Mouse (Mus musculus) c-Kit-negative CD71-positive TER-119-positive erythroid progenitor cells, embryonic 14.5 days (primary cell): ENCODE measurements around the gene Hist2h3c2.
A peak's percentile ranks its signal among the peaks of the same experiment; 100 is the strongest.
"Not testable (repeated sequence)": the region's sequence is repeated elsewhere in the genome, so short reads cannot be mapped to it uniquely, and the experiment has no call there.

Source experiments
- DNase-seq: peaks from one replicate; pipeline ENCODE4 v3.0.0-alpha.2; 2013; ENCODE audit warnings: low read depth, low spot score

Hist2h3c2 gene

DNA sequence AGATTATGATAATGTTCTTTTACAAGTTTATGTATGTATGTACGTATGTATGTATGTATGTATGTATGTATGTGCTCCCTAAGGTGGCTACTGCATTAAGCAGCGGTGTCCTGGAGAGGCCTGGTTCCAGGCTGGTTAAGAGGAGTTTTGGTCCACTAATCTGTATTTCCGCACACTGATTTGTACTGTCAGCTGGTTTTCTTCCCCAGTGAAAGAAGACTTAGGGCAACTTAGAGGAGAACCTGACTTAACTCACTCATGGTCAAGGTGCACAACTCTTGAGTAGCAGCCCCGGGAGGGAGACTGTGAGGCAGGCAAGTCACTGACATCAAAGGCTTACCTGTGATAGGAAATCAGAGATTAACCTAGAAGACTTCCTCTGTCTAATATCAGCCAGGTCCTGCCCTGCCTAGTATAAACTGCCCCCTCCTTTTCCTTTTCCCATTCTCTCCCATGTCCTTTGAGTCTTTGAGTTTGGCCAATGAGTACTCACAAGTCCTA lies 2.0 kb downstream of the Hist2h3c2 start:
- no peak for DNase-seq

DNA sequence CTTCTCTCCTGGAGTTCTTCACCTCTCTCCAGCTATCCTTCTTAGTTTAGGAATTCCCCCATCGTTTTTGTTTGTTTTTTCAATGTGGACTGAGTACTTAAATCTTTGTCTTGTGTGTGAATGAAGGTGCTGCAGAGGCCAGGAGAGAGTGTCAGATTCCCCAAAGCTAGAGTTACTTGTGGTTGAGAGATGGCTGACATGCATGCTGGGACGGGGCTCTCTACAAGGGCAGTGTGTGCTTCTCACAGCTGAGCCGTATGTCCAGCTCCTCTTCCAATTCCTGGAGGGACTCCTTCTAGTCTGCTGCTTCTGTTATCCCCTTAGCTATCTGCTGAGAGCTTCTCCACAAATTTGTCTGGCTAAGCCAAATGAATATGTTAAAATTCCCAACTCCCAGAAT lies 3.1 kb downstream of the Hist2h3c2 start:
- DNase-seq, result no peak

DNA sequence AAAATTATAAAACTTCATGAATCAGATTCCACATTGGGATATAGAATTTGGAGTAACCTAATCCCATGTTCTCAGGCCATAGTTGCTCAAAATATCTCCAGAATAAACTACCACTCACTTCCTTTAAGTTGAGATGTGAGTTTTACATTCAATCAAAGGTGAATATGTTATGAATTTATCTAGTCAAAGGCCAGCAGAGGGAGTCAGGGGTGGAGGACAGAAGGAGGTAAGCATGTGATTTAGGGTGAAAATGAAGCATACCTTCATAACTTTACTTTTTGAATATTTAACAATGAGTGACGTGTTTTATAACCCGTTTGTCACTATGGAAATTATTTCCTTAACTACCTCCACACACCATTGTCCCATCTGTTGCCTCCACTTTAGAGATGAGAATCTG lies 4.0 kb downstream of the Hist2h3c2 start:
- no peak for DNase-seq

DNA sequence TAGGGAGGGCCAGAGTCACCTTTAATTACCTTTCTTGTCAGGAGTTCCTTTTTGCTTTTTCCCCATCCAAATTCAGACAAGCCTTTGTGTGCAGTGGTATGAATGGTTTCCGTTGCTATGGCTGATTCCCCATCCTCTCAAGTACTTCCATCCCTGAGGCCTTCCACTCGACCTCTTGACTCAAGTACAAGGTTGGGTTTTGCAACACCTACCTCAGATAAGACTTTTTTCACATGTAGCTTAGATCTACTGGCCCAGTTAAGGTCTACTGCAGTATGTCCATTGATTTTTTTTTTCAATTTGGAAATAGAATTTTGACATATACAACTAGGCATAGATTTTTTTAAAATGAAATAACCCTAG lies 7.2 kb downstream of the Hist2h3c2 start:
- DNase-seq, result no peak

DNA sequence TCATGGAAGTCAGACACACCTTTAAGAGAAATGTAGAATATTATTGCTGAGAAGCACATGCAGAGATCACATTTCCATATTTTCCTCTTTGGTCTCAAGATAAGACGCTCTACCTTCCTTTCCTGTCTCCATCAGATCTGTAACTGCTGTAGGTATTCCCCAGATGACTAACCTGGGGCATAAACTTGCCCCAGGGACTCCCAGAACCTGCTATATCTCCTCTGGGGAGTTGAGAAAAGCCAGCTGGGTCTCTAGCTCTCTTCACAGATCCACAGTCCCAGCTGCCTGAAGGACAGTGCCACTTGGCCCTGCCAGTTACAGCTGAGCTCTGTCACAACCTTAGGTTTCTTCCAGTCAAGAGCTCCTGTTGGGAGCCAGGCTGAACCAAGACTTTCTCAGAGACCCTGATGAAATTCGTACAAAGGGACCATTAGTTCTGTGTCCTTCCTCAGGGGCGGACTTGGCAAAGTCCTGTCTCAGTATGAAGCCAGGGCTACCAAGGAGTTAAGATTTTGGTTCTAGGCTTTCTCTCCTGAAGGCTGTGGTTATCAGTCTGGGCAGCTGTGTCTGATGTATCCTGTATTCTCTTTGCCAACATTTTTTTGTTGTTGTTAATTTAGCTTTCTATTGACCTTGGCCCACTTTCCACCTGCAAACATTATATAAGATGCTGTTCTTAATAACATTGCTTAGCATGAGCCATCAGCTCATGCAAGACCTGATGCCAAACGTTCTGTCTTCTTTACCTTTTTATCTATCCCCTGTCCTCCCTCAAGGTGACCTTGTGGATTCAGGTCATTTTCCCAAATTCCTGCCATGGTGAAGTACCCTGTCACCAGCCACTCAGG lies 7.8 kb downstream of the Hist2h3c2 start:
- no peak for DNase-seq

DNA sequence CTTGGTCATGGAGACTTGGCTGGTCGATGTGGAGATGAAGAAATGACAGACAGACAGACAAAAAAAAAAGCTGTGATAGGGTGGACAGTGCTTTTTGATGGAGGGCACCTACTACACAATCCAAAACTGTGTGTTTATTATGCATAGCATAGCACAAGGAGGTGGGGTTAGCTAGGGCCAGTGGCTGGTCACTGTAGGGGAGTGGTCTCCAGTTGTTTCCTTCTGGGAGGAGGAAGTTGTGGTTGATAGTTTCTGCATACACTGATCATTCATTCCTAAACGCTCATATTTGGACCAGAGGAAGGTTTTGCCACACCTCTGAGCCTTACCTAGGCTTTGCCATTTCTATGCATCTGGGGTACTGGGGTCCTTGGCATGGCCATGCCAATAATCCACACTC lies 8.5 kb downstream of the Hist2h3c2 start:
- no peak for DNase-seq

DNA sequence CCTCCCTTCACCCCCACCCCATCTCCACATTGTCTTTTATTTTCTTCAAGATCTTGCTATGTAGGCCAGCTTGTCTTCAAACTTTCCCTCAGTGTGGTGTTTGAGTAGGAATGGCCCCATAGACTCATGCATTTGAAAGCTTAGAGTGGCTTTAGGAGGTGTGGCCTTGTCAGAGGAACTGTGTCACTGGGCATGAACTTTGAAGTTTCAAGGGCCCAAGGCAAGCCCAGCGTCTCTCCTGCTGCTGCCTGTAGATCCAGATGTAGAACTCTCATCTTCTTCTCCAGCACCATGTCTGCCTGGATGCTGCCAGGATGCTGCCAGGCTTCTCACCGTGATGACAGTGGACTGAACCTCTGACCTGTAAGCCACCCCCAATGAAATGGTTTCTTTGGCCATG lies 10.1 kb downstream of the Hist2h3c2 start:
- DNase-seq, result no peak

DNA sequence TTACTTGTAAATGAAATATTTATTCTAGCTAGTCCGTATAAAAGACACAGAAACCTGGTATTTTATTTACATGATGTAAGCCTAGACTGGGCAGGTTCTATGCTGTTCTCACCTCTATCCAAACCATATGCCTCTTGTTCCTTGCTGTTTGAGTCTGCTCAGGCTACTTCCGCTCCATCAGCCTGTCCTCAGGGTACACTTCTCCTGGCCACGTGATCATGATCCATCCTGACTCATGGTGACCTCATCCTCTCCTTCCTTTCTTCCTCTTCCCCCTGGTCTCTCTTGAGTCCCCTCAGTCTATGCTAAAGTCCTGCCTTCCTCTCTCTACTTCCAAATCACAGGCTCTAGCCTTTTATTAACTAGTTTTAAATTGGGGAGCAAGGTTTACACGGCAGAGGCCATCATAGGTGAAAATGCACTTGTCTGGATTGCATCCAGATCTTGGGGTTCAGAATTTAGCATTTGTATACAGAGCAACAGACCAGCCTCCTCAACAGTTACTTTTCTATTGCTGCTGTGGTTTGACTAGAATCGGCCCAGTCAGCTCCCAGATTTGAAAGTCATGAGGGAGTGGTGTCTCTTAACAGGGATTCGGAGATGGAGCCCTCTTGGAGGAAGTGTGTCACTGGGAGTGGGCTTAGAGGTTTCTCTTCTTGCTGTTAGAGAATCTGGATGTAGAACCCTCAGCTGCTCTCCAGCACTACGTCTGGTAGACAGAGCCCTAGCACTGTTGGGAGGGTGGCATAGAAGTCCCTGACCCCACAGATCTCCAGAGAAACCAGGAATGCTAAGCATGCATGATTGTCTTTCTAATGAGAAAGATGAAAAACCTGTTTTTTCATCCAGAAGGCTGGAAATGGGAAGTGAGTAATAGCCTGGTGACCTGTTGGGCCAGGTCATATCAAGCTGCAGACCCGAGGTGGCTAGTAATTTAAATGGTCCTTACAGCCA lies 12.0 kb downstream of the Hist2h3c2 start:
- no peak for DNase-seq

DNA sequence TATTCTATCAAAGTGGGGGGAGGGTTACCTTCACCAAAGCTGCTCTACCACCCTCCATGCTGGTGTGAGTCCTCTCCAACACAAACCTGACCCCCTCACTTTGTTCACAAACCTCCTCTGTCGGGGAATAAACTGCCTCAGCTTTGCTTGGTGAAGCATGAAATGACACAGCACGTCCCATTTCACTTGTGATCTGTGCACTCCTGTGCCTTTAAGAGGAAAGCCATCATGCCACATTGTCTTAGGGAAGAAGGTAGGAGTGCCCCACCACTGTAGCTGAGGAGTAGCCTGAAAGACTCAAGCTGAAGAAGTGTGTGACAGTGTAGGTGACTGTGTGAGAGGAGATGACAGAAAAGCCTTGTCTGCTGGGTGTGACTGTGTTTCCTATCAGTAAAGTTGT lies 13.5 kb downstream of the Hist2h3c2 start:
- DNase-seq, result no peak

DNA sequence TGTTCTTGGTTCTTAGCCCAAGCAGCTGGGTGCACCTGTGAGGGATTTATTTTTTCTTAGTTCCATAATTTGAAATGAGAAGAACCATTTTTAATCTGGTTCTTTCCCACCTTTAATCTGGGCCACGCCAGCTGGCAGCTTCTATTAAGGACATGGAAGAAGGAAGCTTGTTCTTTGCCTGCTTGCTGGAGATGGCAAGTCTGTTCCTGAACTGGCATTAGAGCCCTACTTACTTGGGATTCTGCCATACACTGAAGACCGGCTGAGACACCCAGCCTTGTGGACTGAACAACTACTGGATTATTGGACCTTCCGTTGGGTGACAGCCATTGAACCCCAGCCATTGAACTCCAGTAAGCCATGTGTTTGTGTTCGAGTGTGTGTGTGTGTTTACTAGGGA lies 16.2 kb downstream of the Hist2h3c2 start:
- no peak for DNase-seq

DNA sequence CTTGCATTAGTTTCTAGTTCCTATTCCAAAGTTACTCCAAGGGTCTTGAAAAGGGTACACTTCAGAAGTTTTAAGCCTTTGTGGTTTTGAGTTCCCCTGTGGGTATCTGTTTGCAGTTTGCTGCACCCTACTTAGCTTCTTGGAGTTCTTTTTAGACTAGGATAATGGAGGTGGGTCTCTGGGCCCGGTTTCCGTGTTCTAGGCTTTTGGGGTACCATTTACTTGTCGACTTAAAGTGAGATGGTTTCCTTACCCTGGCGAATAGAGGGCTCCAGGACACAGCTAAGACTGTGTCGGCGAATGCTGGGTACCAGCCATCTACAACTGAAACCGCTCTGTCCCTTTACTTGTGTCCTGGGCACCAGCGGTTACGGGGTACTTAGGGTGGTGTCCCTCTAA lies 17.3 kb downstream of the Hist2h3c2 start:
- no peak for DNase-seq

DNA sequence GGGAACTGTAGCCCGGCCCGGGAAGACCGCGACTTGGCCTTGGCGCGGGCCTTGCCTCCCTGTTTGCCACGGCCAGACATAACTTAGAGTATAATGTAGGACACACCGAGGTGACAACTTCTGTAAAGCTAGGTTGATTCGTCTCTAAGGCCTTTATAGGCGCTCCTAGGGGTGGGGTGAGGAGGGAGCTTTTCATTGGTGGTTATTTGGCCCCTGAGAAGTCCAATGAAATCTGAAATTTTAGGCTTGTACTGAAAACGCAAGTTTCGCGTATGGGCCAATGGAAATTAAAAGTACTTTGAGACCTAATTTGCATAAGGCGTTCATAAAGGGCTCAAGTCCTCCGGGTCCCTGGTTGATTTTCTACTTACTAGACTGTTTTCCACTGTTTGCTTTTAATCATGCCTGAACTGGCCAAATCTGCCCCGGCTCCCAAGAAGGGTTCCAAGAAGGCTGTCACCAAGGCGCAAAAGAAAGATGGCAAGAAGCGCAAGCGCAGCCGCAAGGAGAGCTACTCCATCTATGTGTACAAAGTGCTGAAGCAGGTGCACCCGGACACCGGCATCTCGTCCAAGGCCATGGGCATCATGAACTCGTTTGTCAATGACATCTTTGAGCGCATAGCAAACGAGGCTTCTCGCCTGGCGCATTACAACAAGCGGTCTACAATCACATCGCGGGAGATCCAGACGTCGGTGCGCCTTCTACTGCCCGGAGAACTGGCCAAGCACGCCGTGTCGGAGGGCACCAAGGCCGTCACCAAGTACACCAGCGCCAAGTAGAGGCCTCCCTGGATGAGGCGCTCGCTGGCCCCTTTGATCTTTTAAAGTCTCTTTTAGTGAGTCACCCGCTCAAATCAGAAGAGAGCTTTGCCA lies 17.9 kb downstream of the Hist2h3c2 start, which contains the start of the genes Hist2h2ac and Hist2h2be:
Gene Hist2h2ac, minus strand, starts transcription at position 116 of the 875 bp plus-strand sequence.
Gene Hist2h2be, plus strand, starts transcription at position 355 of the 875 bp plus-strand sequence.
- peak; percentile 94 for DNase-seq

DNA sequence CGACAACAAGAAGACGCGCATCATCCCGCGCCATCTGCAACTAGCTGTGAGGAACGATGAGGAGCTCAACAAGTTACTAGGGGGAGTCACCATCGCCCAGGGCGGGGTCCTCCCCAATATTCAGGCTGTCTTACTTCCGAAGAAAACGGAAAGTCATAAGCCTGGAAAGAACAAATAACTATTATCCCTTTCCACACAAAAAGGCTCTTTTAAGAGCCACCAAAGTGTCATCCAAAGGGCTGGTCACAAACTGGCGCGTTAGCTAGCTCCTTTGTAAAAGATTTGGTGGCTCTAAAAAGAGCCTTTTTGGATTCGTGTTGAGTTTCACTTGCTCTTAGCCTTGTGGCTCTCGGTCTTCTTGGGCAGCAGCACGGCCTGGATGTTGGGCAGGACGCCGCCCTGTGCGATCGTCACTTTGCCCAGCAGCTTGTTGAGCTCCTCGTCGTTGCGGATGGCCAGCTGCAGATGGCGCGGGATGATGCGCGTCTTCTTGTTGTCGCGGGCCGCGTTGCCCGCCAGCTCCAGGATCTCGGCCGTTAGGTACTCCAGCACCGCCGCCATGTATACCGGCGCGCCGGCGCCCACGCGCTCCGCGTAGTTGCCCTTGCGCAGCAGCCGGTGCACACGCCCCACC lies 18.7 kb downstream of the Hist2h3c2 start:
- peak; percentile 60 for DNase-seq

DNA sequence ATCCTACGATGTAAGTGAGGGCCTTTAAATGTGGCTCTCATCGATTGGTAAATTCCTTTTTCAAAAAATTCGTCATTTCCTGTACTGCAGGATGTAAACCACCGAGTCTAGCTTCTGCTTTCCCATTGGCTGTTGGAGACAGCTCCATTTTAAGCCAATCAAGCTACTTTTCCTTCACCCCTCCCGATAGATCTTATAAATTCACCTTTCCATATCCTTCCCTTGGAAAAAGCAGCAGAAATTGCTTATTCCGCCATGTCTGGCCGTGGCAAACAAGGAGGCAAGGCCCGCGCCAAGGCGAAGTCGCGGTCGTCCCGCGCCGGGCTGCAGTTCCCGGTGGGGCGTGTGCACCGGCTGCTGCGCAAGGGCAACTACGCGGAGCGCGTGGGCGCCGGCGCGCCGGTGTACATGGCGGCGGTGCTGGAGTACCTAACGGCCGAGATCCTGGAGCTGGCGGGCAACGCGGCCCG lies 19.2 kb downstream of the Hist2h3c2 start, which contains the start of the genes Bola1 and Hist2h2ab:
Gene Bola1, minus strand, starts transcription at position 49 of the 470 bp plus-strand sequence.
Gene Hist2h2ab, plus strand, starts transcription at position 205 of the 470 bp plus-strand sequence.
- peak; percentile 68 for DNase-seq

DNA sequence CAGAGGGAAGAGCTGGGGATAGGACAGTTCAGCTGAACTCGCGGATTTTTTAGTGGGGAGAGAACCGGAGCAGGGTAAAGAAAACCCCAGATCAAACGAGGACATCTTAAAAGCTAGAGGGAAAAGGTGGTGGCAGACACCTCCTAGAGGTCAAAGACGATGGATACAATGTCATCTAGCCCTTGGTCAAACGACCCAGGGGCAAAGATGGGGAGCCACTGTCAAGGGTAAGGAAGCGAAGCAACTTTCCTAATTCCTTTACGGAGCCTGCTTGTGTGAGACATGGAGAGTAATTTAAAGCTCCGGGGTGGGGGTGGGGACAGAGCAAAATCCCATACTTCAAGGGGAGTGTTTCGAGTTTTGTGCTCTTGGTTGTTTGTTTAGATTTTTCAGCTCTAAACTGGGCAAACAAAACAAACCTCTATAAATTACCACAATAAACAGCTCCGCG lies 19.7 kb downstream of the Hist2h3c2 start:
- DNase-seq, result no peak

DNA sequence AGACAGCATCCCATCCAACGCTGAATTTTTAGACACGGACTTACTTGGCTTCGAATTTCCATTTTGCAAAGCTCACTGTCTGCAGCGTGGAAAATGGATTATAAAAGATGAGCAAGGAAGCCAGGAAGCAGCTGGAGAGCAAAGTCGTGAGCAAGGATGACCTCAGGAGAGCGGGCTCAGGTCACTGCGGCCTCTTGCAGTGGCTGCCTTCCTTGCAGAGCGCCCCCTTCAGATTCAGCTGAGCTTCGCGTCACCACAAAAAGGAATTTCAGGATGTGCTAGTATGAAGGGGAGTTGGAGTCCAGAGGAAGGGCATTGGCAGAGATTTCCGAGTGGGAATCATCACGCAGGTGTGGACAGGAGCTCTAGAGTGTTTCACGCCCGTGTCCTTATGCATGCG lies 29.7 kb downstream of the Hist2h3c2 start:
- DNase-seq, result no peak

DNA sequence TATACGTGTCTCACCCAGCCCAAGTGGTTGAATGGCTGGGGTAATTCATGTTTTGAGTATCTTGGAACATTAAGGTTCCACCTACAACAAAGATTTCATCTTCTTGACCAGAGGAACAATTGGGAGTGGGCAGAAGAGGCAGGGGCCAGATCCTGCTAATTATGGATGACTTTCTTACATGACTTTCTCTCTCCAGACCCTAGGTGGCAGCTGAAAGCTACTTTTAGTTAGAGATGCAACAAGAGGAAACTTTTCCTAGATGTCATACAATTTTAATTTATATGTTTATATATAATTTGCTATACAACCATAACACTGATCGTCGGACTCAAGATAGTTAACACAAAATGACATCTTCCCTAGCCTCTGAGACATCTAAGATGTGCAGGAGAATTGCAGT lies 31.1 kb downstream of the Hist2h3c2 start:
- DNase-seq, result no peak

DNA sequence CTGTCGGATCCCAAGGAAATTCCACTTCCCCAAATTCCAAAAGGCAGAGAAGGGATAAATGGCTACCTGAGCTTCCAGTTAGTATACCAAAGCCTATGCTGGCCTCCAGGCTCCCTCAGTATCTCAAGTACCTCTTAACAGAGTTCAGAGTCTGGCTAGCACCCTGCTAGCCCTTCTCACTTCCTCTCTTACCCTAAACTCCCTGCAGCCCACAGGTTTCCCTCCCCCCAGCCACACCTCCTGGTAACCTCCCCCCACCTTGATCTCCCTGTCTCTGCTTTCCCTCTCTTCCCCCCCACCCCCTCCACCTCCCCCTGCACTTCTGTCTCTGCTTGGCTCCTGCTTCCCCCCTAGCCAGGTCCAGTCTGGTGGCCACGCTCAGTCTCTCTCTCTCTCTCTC lies 39.2 kb downstream of the Hist2h3c2 start:
- no peak for DNase-seq

DNA sequence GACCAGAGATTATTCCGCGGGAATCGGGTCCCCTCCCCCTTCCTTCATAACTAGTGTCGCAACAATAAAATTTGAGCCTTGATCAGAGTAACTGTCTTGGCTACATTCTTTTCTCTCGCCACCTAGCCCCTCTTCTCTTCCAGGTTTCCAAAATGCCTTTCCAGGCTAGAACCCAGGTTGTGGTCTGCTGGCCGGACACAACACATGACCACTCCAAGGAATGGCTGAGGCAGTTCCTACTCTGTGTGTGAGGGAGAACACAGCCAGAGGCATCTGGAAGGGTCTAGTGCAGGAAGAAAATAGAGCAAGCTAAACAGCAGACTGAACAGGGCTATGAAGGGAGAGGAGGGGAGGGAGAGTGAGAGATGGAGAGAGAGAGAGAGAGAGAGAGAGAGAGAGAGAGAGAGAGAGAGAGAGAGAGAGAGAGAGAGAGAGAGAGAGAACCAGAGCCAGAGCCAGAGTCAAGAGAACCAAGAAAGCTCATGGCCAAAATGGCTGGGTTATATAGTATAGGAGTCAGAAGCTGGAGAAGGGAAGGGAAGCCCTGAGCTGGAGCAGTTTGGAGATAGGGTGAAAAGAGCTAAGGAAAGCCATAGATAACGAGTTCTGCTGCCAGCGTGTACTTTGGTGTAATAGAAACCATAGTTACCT lies 40.2 kb downstream of the Hist2h3c2 start:
- not testable (repeated sequence) for DNase-seq

DNA sequence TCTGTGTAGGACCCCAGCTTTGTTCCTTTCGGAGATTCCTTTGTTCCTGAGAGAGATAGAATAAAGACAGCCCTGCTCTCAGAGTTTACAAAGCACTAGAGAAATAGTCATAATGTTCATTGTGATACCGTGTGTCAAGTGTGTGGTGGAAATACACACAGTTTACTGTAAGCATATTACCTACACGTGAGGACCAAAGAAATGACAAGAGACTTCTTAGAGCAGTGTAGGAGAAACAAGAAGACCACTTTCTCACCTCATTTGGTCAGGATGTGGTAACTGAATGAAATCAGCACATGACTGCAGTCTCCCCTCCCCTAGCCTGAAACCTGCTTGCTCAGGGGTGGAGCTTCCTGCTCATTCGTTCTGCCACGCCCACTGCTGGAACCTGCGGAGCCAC lies 40.7 kb downstream of the Hist2h3c2 start:
- no peak for DNase-seq
